Mouse (Mus musculus) regulatory T cell (primary cell): ENCODE measurements at regions not wholly inside any gene's neighbourhood (a gene's known extent, or its start where the extent isn't known, plus 50 kb on each side); places are given as distances from the start of the nearest gene placed in this dataset.

Experiments used
- in situ Hi-C: fragments of 300-600 bp; cut with MboI, MseI; formaldehyde crosslinking; loops from one replicate; pipeline ENCODE4 v1.15.1; 2025; ENCODE audit warnings: high pct_unique_total_duplicates

DNA sequence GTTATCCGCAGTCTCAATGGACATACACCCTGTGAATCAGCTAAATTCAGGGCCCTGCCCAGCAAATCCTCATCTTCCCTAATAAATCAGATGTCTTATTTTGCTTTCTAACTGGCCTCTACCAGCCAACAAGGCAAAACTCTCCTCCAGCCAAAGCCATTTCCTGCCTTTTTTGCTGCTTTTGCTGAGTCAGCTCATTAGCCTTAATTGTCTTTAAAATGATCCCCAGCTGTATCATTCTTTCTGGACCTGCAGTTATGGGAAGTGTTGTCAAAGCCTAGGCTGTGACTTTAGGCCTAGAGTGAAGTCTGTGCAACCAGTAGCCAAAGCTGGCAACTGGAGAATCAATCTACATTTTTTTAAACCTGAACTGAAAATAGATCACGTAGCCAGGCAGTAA lies 81.4 kb downstream of the Mtpn start:
- in situ Hi-C loops: no loop called here

- in situ Hi-C loops: no loop called here
These were observed 94.7 kb downstream of the Mtpn start for GRCm38 (mm10) chr6:35445007-35445406.

DNA sequence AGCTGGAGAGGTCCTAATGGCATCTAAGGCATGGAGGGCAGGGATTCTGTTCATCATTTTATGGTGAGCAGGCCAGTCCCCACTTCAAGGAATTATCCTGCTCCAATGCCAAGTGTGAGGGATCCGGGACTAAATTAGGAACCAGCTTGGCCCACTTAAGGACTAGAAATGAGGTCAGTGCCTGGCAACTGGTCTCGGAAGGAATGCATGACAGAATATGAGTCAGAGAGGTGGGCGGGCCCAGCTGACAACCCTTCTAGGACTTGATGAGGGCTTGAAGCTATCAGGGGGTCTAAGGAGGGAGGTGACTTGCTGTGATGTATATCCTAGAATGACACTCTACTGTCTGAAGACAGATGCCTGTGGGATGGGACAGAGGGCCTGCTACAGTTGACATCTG lies 100.4 kb upstream of the Fam180a start:
- in situ Hi-C loops: no loop called here

DNA sequence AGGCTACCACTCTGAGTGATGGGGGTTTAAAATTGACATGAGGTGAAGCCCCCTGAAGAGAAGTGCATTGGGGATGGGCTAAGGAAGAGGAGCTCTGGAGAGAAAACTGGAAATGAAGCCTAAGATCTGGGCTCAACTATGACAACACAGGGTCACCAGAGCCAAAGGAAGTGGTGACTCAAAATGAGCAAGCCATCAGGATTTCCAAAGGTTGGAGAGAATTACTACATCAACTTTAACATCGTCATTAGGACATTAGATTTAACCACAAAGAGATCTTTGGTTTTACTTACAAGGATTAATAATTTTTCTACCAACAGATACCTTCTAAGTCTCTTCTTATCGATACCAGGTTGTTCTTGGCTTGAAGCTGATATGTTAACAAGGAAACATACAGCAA lies 98.6 kb upstream of the Fam180a start:
- in situ Hi-C loops: no loop called here

- in situ Hi-C loops: no loop called here
These were observed 95.0 kb upstream of the Fam180a start for GRCm38 (mm10) chr6:35420924-35421323.

- in situ Hi-C loops: no loop called here
These were observed 79.1 kb upstream of the Fam180a start for GRCm38 (mm10) chr6:35405044-35405443.

- in situ Hi-C loops: no loop called here
These were observed 77.5 kb upstream of the Fam180a start for GRCm38 (mm10) chr6:35403341-35403910.

DNA sequence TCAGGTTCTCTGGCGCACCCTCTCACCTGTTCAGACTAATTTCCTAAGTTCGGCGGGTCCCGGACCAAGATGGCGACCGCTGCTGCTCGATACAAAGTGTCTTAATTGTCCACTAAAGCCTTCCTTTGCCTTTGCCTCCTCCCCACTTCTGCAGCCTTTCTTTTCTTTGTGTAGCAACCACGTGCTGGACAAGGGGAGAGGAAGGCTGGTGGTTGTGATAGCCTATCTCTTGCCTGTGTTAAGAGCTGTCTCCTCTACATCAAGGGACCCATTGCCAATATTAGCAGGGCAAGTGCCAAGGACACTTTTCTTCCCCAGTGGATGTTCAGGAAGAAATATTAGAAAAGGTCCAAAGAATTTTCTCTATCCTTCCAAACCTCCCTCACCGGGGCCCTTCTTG lies 69.8 kb upstream of the Fam180a start:
- in situ Hi-C loops: no loop called here

- in situ Hi-C loops: no loop called here
These were observed 62.9 kb upstream of the Fam180a start for GRCm38 (mm10) chr6:35388827-35389226.

GRCm38 (mm10) chr6:35381536-35381935 lies 55.6 kb upstream of the Fam180a start:
- in situ Hi-C loops: loop anchor here (5.0 kb wide), 1 partner anchor 186 kb away; no protein-coding TSS in a partner anchor

- in situ Hi-C loops: loop anchor here (5.0 kb wide), 1 partner anchor 186 kb away; no protein-coding TSS in a partner anchor
These were observed 55.0 kb upstream of the Fam180a start for GRCm38 (mm10) chr6:35380721-35381466.

DNA sequence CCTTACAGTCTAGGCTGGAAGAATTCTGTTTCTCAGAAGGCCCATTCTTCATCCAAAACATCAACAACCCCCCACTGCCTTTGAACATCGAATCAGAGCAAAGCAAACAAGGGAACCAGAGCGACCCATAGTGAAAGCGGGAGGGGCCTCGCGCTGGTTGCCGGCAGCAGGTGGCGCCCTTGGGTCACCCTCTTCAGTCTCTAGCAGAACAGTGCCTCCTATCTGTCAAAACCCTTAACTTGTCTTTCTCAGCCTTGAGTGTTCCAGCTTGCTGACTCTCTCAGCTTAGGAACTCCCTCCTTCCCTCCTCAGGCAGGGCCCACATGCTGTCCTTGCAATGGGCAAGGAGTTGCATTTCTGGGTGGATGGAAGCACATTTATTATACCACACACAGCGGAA lies 53.9 kb upstream of the Fam180a start:
- in situ Hi-C loops: loop anchor here (5.0 kb wide), 2 partner anchors 187 to 1667 kb away; no protein-coding TSS in a partner anchor

DNA sequence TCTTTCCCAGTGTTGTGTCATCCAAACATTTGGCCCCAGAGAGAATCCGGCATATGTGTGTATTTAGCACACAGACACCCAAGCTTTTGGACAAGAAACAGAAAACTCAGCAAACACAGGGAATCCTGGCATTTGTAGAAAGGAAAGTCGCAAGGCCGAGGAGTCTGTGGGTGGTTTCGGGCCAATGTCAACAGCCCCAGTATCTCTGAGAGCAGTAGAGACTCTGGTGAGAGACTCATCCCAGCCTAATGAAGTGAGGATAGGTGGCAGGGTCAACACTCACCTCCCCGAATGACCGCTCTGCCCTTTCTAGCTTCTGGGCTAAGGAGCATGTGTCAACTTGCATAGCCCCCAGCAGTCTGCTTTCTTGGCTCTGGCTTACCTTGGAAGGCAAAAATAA lies 52.9 kb upstream of the Fam180a start:
- in situ Hi-C loops: loop anchor here (5.0 kb wide), 1 partner anchor 1668 kb away; no protein-coding TSS in a partner anchor

DNA sequence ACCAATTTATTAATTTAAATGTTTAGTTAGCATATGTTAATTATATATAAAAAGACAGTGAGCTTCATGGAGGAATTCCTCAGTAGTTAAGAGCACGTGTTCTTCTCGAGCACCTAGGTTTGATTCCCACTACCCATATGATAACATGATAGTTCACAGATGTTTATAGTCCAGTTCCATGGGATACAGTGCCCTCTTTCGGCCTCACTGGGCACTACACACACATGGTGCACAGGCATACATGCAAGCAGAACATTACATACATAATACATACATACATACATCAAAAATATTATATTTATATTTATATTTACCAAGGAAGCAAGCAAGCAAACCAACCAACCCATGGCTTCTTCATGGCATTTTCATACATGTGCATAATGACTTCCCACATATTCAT lies 51.6 kb upstream of the Fam180a start:
- in situ Hi-C loops: loop anchor here (5.0 kb wide), 1 partner anchor 1670 kb away; no protein-coding TSS in a partner anchor

GRCm38 (mm10) chr6:35376526-35376925 lies 50.6 kb upstream of the Fam180a start:
- in situ Hi-C loops: loop anchor here (5.0 kb wide), 1 partner anchor 1671 kb away; no protein-coding TSS in a partner anchor
